Mouse (Mus musculus) left cerebral cortex, postnatal 25 days (tissue): ENCODE data around the gene Rhox3f. TPM values are rescaled to one million over a fixed set of nuclear protein-coding genes. Genes with fewer than 3 reads are reported as not detected.
"Not testable (repeated sequence)": the region's sequence is repeated elsewhere in the genome, so short reads cannot be mapped to it uniquely, and the experiment has no call there.

Experiments
- DNase-seq, 2 experiments: peaks; one replicate each; pipeline ENCODE4 v3.0.0; 2022; ENCODE audit warnings: low spot score in 2 of 2, mixed read lengths in 1 of 2
- intact Hi-C: fragments of 180-260 bp; cut with DNase I; formaldehyde crosslinking; loops from one replicate; pipeline ENCODE4 v1.15.1; 2025
- total RNA-seq, 2 experiments: library from RNA; stranded (reverse); gene quantifications; 2 replicates each; pipeline ENCODE4 v1.2.3; 2021

The Rhox3f gene
- not detected for total RNA-seq

DNA sequence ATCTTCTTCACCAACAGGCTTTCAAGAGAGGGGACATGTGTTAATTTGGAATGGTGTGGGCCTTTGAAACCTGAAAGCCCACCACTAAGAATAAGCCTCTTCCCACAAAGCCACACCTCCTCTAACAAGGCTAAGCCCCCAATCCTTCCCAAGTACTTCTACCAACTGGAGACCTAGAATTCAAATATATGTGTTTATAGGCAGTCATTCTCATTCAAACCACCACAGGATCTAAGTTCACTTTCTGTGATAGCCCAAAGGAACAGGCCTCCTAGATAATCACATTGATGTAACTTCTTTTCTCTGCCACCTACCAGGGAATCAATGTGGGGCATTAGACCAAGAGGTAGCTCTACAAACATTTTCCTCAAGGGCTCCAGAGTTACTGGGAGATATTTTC is at the start of gene Rhox3f:
Gene Rhox3f, plus strand, starts transcription at position 301 of the 400 bp plus-strand sequence.
- intact Hi-C loops, DNase-seq: not testable (repeated sequence)

DNA sequence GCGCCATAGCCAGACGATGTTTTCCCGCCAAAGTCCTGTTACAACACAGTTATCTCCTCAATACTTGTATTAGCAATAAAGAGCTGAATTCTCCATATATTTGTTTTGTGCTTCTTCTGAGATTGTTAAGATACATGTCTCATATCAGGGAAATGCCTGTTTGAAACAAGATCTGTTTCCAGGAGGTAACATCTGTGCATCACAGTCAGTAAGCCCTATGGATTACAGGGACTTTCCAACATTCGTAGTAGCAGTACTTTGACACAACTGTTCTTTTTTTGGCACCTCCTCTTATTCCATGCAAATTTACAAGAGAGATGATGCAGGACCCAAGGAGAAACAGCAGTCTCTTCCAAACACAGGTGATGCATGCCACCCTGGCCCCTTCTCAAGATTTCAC is 39.1 kb upstream of the Rhox3f start, which contains the start of gene Rhox3e:
Gene Rhox3e, plus strand, starts transcription at position 301 of the 400 bp plus-strand sequence.
- intact Hi-C loops: not testable (repeated sequence)

DNA sequence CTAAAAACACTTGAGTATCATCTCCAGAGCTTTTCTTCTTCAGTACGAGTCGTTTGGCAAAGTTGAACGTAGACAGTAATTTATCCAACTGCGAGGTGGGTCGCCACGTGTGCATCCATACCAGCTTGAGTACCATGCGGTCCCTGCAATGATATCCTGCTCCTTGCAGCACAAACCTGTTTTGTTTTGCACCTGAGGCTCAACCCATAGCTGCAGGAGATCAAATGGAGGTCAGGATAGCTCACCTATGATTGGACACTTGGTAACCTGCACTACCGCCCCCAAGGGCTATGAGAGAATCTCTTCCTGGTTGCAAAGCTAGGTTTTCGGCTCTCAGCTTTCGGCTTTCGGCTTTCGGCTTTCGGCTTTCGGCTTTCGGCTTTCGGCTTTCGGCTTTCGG is 23.7 kb upstream of the Rhox3f start, which contains the start of gene Rhox4e:
Gene Rhox4e, plus strand, starts transcription at position 301 of the 400 bp plus-strand sequence.
- intact Hi-C loops, DNase-seq: not testable (repeated sequence)

More for the DNA sequence above, 39.1 kb upstream of the Rhox3f start, which contains the start of gene Rhox3e:
- DNase-seq: not testable (repeated sequence)

DNA sequence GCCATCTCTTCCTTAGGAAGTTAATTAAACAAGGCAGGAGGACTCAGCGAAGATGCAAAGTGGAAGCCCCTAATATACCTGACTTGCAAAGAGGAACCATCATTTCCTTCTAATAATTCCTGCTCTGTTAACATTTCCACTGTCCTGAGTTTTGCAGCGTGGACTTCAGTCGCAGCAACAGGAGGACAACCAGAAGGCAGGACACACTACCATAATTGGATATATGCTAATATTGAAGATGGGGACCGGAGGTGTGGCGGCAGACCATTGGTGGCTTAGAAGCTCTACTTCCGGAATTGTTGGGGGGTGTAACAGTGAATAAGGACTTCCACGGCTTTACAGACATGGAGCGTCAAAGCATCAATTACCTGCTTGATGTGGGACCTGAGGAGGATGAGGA is 9.7 kb upstream of the Rhox3f start, which contains the start of gene Rhox2f:
Gene Rhox2f, plus strand, starts transcription at position 301 of the 400 bp plus-strand sequence.
- DNase-seq, intact Hi-C loops: not testable (repeated sequence)

DNA sequence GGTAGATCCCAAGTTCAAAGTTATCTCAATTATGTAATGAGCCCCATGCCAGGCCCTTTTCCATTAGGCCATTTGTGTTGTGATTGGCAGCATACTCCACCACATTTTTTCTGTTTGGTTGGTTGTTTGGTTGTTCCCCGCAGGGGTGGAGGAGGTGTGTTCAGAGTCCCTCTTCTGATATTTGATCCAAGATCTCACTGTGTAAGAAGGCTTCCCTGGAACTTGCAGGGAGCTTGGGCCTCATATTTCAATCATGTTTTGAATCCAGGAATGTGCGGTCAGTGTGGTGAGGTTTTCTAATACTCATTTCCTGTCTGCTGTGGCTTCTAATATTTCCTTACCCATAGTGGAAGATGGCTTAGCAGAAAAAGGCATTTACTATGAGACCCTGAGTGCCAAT is 8.2 kb upstream of the Rhox3f start:
- intact Hi-C loops, DNase-seq: not testable (repeated sequence)

DNA sequence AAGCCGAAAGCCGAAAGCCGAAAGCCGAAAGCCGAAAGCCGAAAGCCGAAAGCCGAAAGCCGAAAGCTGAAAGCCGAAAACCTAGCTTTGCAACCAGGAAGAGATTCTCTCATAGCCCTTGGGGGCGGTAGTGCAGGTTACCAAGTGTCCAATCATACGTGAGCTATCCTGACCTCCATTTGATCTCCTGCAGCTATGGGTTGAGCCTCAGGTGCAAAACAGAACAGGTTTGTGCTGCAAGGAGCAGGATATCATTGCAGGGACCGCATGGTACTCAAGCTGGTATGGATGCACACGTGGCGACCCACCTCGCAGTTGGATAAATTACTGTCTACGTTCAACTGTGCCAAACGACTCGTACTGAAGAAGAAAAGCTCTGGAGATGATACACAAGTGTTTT is 26.8 kb downstream of the Rhox3f start, which contains the start of gene Rhox4f:
Gene Rhox4f, minus strand, starts transcription at position 101 of the 400 bp plus-strand sequence.
- DNase-seq: not testable (repeated sequence)

DNA sequence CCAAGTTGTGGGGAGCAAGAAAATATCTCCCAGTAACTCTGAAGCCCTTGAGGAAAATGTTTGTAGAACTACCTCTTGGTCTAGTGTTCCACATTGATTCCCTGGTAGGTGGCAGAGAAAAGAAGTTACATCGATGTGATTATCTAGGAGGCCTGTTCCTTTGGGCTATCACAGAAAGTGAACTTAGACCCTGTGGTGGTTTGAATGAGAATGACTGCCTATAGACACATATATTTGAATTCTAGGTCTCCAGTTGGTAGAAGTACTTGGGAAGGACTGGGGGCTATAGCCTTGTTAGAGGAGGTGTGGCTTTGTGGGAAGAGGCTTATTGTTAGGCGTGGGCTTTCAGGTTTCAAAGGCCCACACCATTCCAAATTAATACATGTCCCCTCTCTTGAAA is 47.7 kb downstream of the Rhox3f start, which contains the start of gene Rhox3g:
Gene Rhox3g, minus strand, starts transcription at position 101 of the 400 bp plus-strand sequence.
- DNase-seq, intact Hi-C loops: not testable (repeated sequence)

More for the DNA sequence above, 26.8 kb downstream of the Rhox3f start, which contains the start of gene Rhox4f:
- intact Hi-C loops: not testable (repeated sequence)

Other genes with a start within 250 kb of the Rhox3f start
- gene Rhox3a2, start 201.0 kb upstream of the Rhox3f start, total RNA-seq: not detected
- gene Rhox4a2, start 190.1 kb upstream of the Rhox3f start, total RNA-seq: not detected
- gene Rhox2b, start 168.9 kb upstream of the Rhox3f start, total RNA-seq: not detected
- gene Rhox4b, start 148.5 kb upstream of the Rhox3f start, total RNA-seq: not detected
- not detected for gene Rhox2c, start 127.3 kb upstream of the Rhox3f start, total RNA-seq
- not detected for gene Rhox3c, start 122.4 kb upstream of the Rhox3f start, total RNA-seq
- gene Rhox4c, start 100.7 kb upstream of the Rhox3f start, total RNA-seq: not detected
- not detected for gene Rhox2d, start 87.6 kb upstream of the Rhox3f start, total RNA-seq
- gene Rhox4d, start 66.6 kb upstream of the Rhox3f start, total RNA-seq: not detected
- not detected for gene Rhox2e, start 50.5 kb upstream of the Rhox3f start, total RNA-seq
- not detected for gene Rhox3e, start 39.0 kb upstream of the Rhox3f start, total RNA-seq
- gene Rhox4e, start 23.6 kb upstream of the Rhox3f start, total RNA-seq: not detected
- gene Rhox2f, start 9.6 kb upstream of the Rhox3f start, total RNA-seq: not detected
- not detected for gene Rhox4f, start 26.7 kb downstream of the Rhox3f start, total RNA-seq
- not detected for gene Rhox3g, start 47.6 kb downstream of the Rhox3f start, total RNA-seq
- gene Rhox2g, start 62.5 kb downstream of the Rhox3f start, total RNA-seq: not detected
- not detected for gene Rhox4g, start 70.3 kb downstream of the Rhox3f start, total RNA-seq
- gene Rhox3h, start 87.8 kb downstream of the Rhox3f start, total RNA-seq: not detected
- not detected for gene Rhox2h, start 92.3 kb downstream of the Rhox3f start, total RNA-seq
- not detected for gene Rhox5, start 223.8 kb downstream of the Rhox3f start, total RNA-seq
- gene Rhox6, start 245.9 kb downstream of the Rhox3f start, total RNA-seq: not detected